Mouse (Mus musculus) neutrophil, adult 5-6 weeks (primary cell): ENCODE data around the gene Gm9780. TPM values are rescaled to one million over a fixed set of nuclear protein-coding genes. Genes with fewer than 3 reads are reported as not detected.
"Not testable (repeated sequence)": the region's sequence is repeated elsewhere in the genome, so short reads cannot be mapped to it uniquely, and the experiment has no call there.

Source experiments
- ATAC-seq: fragments of 151-379, 151-347 bp; 2 replicates; pipeline ENCODE4 v1.8.0; 2017; ENCODE audit warnings: mild to moderate bottlenecking, moderate TSS enrichment; ENCODE audit not compliant: insufficient number of reproducible peaks, poor library complexity, low FRiP score, severe bottlenecking; ENCODE audit errors: extremely low read depth
- total RNA-seq: library from RNA; stranded (forward); fragments of 200-1000 nt; gene quantifications from 2 replicates; pipeline ENCODE4 v1.2.3, GENCODE M21; 2017

Gm9780 gene
- 3.3 TPM in 1 of 2 replicates, not detected in the other for total RNA-seq

- not testable (repeated sequence) for ATAC-seq
Observed at GRCm38 (mm10) chr14:26042611-26043010, at the start of gene Gm9780. Gm9780 (minus strand) TSS chr14:26042711.

- ATAC-seq: not testable (repeated sequence)
Observed at GRCm38 (mm10) chr14:26081997-26082396, 39.5 kb upstream of the Gm9780 start, which contains the start of gene Cphx3. Cphx3 (plus strand) TSS chr14:26082297.

- ATAC-seq: not testable (repeated sequence)
Observed at GRCm38 (mm10) chr14:26081216-26081615, 38.7 kb upstream of the Gm9780 start, which contains the start of gene Cphx2. Cphx2 (plus strand) TSS chr14:26081516.

DNA sequence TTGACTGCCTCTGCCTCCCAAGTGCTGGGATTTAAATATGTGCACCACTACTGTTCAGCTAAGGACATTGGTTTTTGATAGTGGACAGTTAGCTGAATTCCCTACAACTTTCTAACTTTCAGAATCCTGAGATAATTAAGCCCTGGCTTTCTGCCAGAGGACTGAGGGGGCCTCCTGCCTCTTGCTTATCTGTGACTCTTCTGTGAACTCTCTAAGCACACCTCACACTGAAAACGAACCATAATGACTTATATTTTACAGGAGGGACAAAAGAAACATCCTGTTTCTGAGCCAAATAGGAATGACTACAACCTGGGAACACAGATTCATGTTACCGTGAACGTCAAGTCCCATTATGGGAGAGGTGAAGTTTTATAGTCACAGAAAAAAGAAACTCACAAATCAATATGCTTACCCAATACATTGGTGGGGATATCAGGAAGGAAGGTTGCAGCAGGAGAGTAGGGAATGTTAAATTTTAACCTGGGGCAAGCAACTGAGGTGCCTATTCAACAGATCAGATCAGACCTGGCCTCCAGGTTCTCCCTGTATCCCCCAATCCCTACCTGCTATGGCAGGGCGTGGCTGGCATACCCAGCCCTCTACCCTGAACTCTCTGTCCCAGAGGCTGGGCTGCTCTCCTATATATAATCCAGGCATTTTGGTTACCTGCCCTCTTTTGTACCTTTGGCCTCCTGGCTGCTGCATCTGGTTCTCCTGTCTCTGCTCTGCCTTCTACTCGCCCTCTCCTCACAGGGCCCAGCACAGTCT is 34.3 kb upstream of the Gm9780 start:
- ATAC-seq: not testable (repeated sequence)

DNA sequence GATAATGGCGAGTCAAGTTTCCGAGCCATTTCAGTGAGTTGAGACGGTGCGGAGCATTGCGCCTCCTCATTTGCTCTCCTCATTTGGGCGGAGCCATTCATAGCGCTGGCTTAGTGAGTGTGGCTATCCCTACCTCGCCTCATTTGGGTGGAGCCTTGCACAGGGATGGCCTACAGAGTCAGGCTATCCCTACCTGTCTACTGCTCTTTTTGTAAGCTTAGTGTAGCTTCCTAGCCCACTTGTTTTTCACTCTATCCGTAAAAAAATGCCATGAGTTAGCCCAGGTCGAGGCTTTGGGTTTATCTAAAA is 24.8 kb upstream of the Gm9780 start, which contains the start of gene Tmem254c:
Tmem254c (minus strand) TSS at position 31 of the 309 bp plus-strand sequence.
- ATAC-seq: peak; percentile 64

DNA sequence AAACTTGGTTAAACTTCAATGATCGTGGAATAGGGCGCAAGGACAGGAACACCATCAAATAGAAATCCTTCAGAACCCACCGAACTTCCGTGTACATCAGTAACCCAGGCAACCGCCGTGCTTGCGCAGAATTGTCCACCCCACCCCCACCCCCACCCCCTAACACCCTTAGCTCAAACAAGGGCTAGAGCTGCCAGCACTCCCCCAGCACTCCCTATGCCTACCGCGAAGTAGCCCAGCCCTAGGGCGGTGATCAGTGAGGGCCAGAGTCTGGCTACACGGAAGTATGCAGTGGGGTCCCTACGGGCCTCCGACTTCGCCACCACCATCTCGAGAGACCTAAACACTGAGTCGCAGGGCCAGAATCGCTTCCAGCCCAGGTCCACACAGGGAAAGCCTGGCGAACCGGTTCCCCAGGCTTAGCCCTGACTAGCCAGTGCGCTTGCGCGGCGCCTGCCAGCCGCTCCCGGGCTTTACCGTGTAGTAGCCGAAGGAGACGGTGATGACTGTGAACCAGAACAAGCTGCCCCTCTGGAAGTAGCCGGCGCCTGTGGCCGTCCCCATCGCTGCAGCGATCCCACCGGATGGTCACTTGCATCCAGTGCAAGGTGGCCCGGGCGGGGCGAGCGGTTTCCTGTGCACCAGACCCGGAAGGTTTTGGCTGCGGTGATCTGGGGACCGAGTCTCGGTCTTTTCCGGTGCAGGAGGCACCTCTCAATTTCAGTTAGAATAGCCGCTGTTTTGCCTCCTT is 24.2 kb upstream of the Gm9780 start:
- ATAC-seq: peak; percentile 39

- ATAC-seq: not testable (repeated sequence)
Observed at GRCm38 (mm10) chr14:26059362-26059761, 16.9 kb upstream of the Gm9780 start.

DNA sequence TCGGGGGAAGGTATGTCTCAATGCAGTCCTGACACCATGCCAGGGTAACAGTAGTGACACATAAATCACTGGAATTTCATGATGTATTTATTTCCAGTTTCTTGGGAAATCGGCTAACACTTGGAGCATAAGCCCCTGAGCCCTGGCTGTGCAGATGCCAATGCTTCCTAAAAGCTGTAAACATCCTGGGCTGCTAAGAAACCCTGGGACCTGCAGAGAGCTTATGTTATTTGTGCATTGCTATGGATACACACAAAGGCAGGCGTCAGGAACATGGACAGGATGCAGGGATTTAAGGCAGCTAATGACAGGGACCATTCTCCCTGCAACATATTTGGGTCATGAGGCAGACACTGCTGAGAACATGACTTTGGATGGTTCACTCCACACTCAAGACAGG is 15.7 kb upstream of the Gm9780 start:
- ATAC-seq: 0 out of 2 replicates have a peak, but pooled peaks have one; percentile 3

DNA sequence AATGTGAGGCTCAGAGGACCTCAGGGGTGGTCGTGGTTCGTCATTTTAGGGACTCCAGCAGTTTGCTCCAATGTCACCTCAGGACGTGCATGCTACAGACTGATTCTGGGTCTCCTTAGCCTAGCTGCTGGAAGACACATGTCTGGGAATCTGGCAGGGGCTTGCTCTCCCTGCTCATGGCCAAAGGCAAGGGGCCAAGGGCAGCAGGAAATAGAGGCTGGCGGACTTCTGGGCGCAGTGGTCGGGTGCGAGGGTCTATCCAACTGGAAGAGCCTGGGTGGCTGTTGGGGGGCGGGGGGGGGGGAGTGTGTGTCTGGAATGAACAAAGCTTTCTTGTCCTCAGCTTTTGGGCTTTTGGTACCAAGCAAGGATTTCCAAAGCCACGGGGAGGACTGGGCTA is 6.3 kb upstream of the Gm9780 start:
- ATAC-seq: not testable (repeated sequence)

DNA sequence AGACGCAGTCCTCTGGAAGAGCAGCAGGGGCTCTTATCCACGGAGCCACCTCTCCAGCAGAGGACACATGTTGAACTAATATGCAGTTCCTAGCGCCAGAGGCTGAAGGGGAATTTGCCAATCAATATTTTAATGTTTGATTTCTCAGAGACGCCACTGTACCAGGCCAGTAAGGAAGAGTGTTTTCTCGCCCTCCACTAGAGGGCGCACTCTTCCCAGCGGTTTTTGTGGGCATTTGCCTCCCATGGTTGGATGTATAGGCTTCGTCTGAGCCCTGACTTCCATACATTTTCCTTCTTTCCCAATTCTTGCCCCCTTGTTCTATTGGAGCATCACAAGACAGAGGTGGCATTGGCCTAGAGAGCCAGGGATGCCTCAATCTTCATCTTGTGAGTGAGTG is 4.5 kb upstream of the Gm9780 start:
- not testable (repeated sequence) for ATAC-seq

DNA sequence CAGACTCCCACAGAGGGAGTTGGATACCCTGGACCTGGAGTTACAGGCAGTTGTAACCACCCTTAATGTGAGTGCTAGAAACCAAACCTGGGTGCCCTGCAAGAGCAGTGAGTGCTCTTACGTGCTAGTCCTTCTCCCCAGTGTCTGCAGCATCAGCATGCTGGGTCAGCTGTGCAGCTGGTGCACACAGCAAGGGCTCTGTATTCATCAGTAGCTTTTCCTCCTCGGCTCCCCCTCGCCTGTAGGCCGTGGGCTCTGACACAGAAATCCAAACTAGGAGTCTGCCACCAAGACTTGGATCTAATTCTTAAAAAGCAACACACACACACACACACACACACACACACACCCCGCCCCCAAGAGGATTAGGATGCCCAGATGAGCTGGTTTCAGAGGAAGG is 2.5 kb upstream of the Gm9780 start:
- ATAC-seq: not testable (repeated sequence)

GRCm38 (mm10) chr14:26035439-26035838 is 7.1 kb downstream of the Gm9780 start:
- not testable (repeated sequence) for ATAC-seq

- not testable (repeated sequence) for ATAC-seq
Observed at GRCm38 (mm10) chr14:26034364-26034763, 8.1 kb downstream of the Gm9780 start.

DNA sequence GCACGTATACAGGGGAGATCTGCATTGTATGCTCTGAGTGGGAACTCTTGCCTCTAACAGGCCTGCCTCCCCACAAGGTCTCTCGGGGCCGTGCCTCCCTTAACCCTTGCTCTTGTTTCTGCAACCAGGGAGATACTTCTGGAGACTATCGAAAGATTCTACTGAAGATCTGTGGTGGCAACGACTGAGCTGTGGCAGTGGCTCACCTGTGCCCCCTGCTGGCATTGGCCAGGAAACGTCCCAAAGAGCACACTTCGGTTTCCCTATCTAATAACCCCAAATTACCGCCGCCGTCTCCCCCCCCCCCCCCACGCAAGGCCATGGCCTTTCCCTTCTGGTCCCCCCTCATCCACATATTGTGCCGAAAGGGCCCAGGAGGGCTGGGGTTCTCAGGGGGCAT is 16.9 kb downstream of the Gm9780 start:
- ATAC-seq: not testable (repeated sequence)

- ATAC-seq: not testable (repeated sequence)
Observed at GRCm38 (mm10) chr14:26022831-26023230, 19.7 kb downstream of the Gm9780 start.

DNA sequence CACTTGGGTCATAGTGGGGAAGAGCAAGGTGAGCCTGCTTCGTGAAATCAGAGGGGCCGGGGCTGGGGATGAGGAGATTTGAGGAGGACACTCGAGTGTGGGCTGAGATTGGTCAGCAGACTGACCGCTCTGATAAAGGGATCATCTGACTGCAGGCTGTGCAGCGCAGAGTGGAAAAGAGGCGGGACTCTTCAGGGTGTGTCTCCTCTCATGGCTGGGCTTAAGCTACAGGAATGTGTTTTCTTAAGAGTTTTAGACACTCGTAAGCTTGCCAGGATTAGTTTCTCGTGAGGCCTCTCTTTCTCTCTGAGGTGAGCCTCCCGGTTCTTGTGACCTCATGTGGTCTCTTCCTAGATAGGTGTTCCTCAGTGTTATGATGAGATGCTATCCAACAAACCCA is 21.0 kb downstream of the Gm9780 start:
- ATAC-seq: not testable (repeated sequence)

GRCm38 (mm10) chr14:26016414-26016813 is 26.1 kb downstream of the Gm9780 start:
- not testable (repeated sequence) for ATAC-seq

GRCm38 (mm10) chr14:26007462-26007861 is 35.0 kb downstream of the Gm9780 start:
- ATAC-seq: not testable (repeated sequence)

DNA sequence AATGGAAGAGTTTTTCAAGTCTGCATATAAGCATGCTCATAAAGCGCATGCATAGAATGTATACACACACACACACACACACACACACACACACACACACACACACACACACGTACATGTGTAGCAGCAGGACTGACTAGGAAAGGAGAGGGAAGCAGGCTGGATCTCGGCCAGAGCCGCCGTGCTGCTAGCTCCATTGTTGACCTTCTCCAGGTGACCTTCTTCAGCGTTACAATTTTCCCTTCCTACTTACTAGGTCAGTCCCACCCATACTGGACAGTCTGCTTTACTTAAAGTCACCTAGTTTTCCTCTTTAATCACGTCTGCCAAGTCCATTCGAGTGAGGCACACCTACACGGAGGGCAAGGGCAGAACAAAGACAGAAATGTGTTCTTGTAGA is 60.6 kb downstream of the Gm9780 start:
- ATAC-seq: not testable (repeated sequence)
